Comparison of ENCODE assay signal across 17 mouse cellular contexts in the genomic region with DNA sequence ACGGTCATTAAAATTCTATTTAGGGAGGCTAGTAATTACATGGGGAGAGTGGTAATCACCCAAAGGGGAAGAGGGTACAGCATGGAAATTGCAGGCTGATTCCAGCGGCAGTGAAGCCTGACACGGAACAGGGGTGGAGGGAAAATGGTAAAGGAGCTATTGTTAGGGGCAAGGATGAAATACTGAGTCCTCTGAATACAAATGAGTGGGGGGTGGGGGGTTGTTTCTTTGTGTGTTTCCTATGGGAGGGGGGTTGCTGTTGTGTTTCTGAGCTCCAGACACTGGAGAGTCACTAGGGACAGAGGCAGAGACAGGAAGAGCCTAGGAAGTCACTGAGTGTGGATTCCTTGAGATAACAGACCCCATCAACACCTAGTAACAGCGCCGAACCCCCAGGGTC. TPM values are rescaled to one million over a fixed set of nuclear protein-coding genes. Genes with fewer than 3 reads are reported as not detected.
DNase-seq lines count a peak whose midpoint lies in the region; ATAC-seq and TF ChIP-seq lines count a peak whose summit lies in the region.
"Had no signal": no experiment of that assay in that cellular context is flagged by ENCODE, and none has a peak within 500 bp of the region (broad histone marks: within the 10 kb centered on the region; RNA-seq: fewer than 3 reads in every experiment).

No protein-coding gene starts in this region.

- peaks cover 23% of the 10 kb centered on the region for H3K27me3 ChIP-seq in heart, embryonic 13.5 days (replicated peaks)
- H3K27me3 ChIP-seq in heart, embryonic 10.5 days (ENCODE audit: insufficient read depth, poor library complexity, severe bottlenecking): peaks cover 25% of the 10 kb centered on the region
- no peaks in the 10 kb centered on the region for H3K27me3 ChIP-seq in neural tube, embryonic 12.5 days (replicated peaks)
- no peaks in the 10 kb centered on the region for H3K27me3 ChIP-seq in neural tube, embryonic 15.5 days (replicated peaks)
- no peaks in the 10 kb centered on the region for H3K27me3 ChIP-seq in hindbrain, embryonic 13.5 days
- H3K27me3 ChIP-seq: liver, embryonic 13.5 days had no signal

- 13% methylated on average over 5 of the region's 5 CpGs for WGBS in heart, embryonic 13.5 days
- 15% methylated on average over 5 of the region's 5 CpGs for WGBS in heart, embryonic 10.5 days
- WGBS in neural tube, embryonic 12.5 days: 40% methylated on average over 5 of the region's 5 CpGs
- WGBS in neural tube, embryonic 15.5 days: 27% methylated on average over 5 of the region's 5 CpGs
- 20% methylated on average over 5 of the region's 5 CpGs for WGBS in hindbrain, embryonic 13.5 days

- intact Hi-C loops in gastrocnemius, adult 2 months (cut with DNase I): no loop called here

- peak overlapping the region; percentile 33; the same call in 1 of the 2 replicates for H3K9ac ChIP-seq in heart, embryonic 13.5 days
- H3K9ac ChIP-seq in neural tube, embryonic 12.5 days: no peak overlapping the region
- H3K9ac ChIP-seq in neural tube, embryonic 15.5 days (replicated peaks): no peak overlapping the region
- H3K9ac ChIP-seq in hindbrain, embryonic 13.5 days: 0 out of 2 replicates have a peak overlapping the region, but pooled peaks have one; percentile 49
- H3K9ac ChIP-seq: liver, embryonic 13.5 days had no signal

- no peak for DNase-seq in heart, embryonic 10.5 days (ENCODE audit: low spot score)
- no peak for DNase-seq in gastrocnemius, adult 2 months
- no peak for DNase-seq in urinary bladder, adult 2 months (ENCODE audit: low spot score)
- DNase-seq: adrenal gland, adult 8-10 months; cerebellum, adult 8-10 months; heart, adult 2 months; kidney, adult 9 months; liver, embryonic 13.5 days; thymus, adult 18-20 months had no signal

- H3K4me1 ChIP-seq in heart, embryonic 13.5 days: peaks cover 16% of the 10 kb centered on the region
- peaks cover 8% of the 10 kb centered on the region; the same call in 1 of the 2 replicates for H3K4me1 ChIP-seq in heart, embryonic 10.5 days
- peaks cover 9% of the 10 kb centered on the region for H3K4me1 ChIP-seq in neural tube, embryonic 12.5 days
- peaks cover 9% of the 10 kb centered on the region for H3K4me1 ChIP-seq in neural tube, embryonic 15.5 days
- H3K4me1 ChIP-seq in hindbrain, embryonic 13.5 days (replicated peaks): peaks cover 15% of the 10 kb centered on the region
- H3K4me1 ChIP-seq: liver, embryonic 13.5 days had no signal

- no peak overlapping the region for H3K27ac ChIP-seq in heart, embryonic 13.5 days (replicated peaks)
- no peak overlapping the region for H3K27ac ChIP-seq in heart, embryonic 10.5 days
- no peak overlapping the region for H3K27ac ChIP-seq in neural tube, embryonic 12.5 days
- no peak overlapping the region for H3K27ac ChIP-seq in neural tube, embryonic 15.5 days (replicated peaks)
- H3K27ac ChIP-seq in hindbrain, embryonic 13.5 days: peak overlapping the region; percentile 30
- H3K27ac ChIP-seq in gastrocnemius, adult 2 months: no peak overlapping the region
- H3K27ac ChIP-seq: liver, embryonic 13.5 days had no signal

- peak overlapping the region; percentile 34; the same call in 1 of the 2 replicates for H3K4me2 ChIP-seq in heart, embryonic 13.5 days
- H3K4me2 ChIP-seq in neural tube, embryonic 12.5 days (replicated peaks): 0 out of 2 replicates have a peak overlapping the region, but pooled peaks have one; percentile 17
- no peak overlapping the region for H3K4me2 ChIP-seq in neural tube, embryonic 15.5 days
- peak overlapping the region; percentile 25; the same call in 1 of the 2 replicates for H3K4me2 ChIP-seq in hindbrain, embryonic 13.5 days
- H3K4me2 ChIP-seq: liver, embryonic 13.5 days had no signal

- no peak overlapping the region for H3K4me3 ChIP-seq in heart, embryonic 13.5 days
- H3K4me3 ChIP-seq in heart, embryonic 10.5 days: no peak overlapping the region
- H3K4me3 ChIP-seq in neural tube, embryonic 12.5 days: no peak overlapping the region
- no peak overlapping the region for H3K4me3 ChIP-seq in neural tube, embryonic 15.5 days (replicated peaks)
- H3K4me3 ChIP-seq in hindbrain, embryonic 13.5 days: no peak overlapping the region
- H3K4me3 ChIP-seq in gastrocnemius, adult 2 months: no peak overlapping the region
- H3K4me3 ChIP-seq: erythroblast, embryonic 14.5 days; heart, adult 2 months; liver, embryonic 13.5 days had no signal

- H3K36me3 ChIP-seq in heart, embryonic 13.5 days: no peaks in the 10 kb centered on the region
- H3K36me3 ChIP-seq in heart, embryonic 10.5 days: no peaks in the 10 kb centered on the region
- no peaks in the 10 kb centered on the region for H3K36me3 ChIP-seq in neural tube, embryonic 12.5 days
- H3K36me3 ChIP-seq in neural tube, embryonic 15.5 days: no peaks in the 10 kb centered on the region
- no peaks in the 10 kb centered on the region for H3K36me3 ChIP-seq in hindbrain, embryonic 13.5 days
- H3K36me3 ChIP-seq: liver, embryonic 13.5 days had no signal

- ATAC-seq in heart, embryonic 13.5 days (ENCODE audit: extremely low read depth, insufficient number of reproducible peaks, low FRiP score, low TSS enrichment): no peak
- ATAC-seq in neural tube, embryonic 12.5 days (ENCODE audit: low FRiP score, low read depth): no peak
- ATAC-seq in neural tube, embryonic 15.5 days (ENCODE audit: low FRiP score): no peak
- peak; percentile 61; the same call in 1 of the 2 replicates for ATAC-seq in hindbrain, embryonic 13.5 days (ENCODE audit: low FRiP score)
- ATAC-seq: lung, postnatal 0 days had no signal

- peaks cover 8% of the 10 kb centered on the region; the same call in 1 of the 2 replicates for H3K9me3 ChIP-seq in heart, embryonic 13.5 days
- no peaks in the 10 kb centered on the region for H3K9me3 ChIP-seq in heart, embryonic 10.5 days
- no peaks in the 10 kb centered on the region for H3K9me3 ChIP-seq in neural tube, embryonic 12.5 days
- H3K9me3 ChIP-seq in neural tube, embryonic 15.5 days (replicated peaks): no peaks in the 10 kb centered on the region
- H3K9me3 ChIP-seq in hindbrain, embryonic 13.5 days: no peaks in the 10 kb centered on the region
- H3K9me3 ChIP-seq: liver, embryonic 13.5 days had no signal

- TF ChIP-seq CTCF in gastrocnemius, adult 2 months (IDR thresholded peaks at IDR 0.05): no peak

RNA-seq across cellular contexts. Expression of a gene that starts 48.1 kb away (rescaled TPM):
- polyA plus RNA-seq in heart, embryonic 13.5 days (2015; fragmentation: Nextera tagmentation; extraction: Ambion mirVana): 0.05 TPM in 1 of 2 replicates, not detected in the other
- polyA plus RNA-seq in heart, embryonic 10.5 days (2016; fragmentation: Nextera tagmentation; extraction: Ambion mirVana): 0.07 and 0.09 TPM in 2 replicates
- polyA plus RNA-seq in neural tube, embryonic 12.5 days (2016; fragmentation: Nextera tagmentation; extraction: Ambion mirVana): 0.06 and 0.08 TPM in 2 replicates
- polyA plus RNA-seq in neural tube, embryonic 15.5 days (2015; fragmentation: Nextera tagmentation; extraction: Ambion mirVana): 0.45 and 0.74 TPM in 2 replicates
- 0.45 and 0.53 TPM in 2 replicates for polyA plus RNA-seq in hindbrain, embryonic 13.5 days (2015; fragmentation: Nextera tagmentation; extraction: Ambion mirVana)
- total RNA-seq in gastrocnemius, adult 2 months (2021): under 1 TPM; 0.11 to 0.15 TPM
- 0.40 and 0.54 TPM in 2 replicates for polyA plus RNA-seq in urinary bladder, adult 2 months (2012; rRNA removed)
- total RNA-seq: MEL had no signal
- polyA plus RNA-seq: erythroblast, embryonic 14.5 days; limb, embryonic 11.5 days had no signal

Comparison
In these comparisons a context has a peak if more than half of its experiments do, and no peak if none do; other contexts are left out.
1. H3K9ac ChIP-seq: peak in heart, embryonic 13.5 days (single experiment) and hindbrain, embryonic 13.5 days (single experiment); none in neural tube, embryonic 12.5 days (single experiment) and neural tube, embryonic 15.5 days (single experiment).